Mouse (Mus musculus) adrenal gland, adult 18-20 months (tissue): ENCODE data around the gene Asb5. TPM values are rescaled to one million over a fixed set of nuclear protein-coding genes. Genes with fewer than 3 reads are reported as not detected.
"Not testable (repeated sequence)": the region's sequence is repeated elsewhere in the genome, so short reads cannot be mapped to it uniquely, and the experiment has no call there.

Experiments
- DNase-seq, 2 experiments: peaks; one replicate each; pipeline ENCODE4 v3.0.0; 2021 to 2022; ENCODE audit warnings: low spot score in 2 of 2
- long read RNA-seq, 2 experiments: library from polyadenylated mRNA; stranded (forward); transcript quantifications; one replicate each; pipeline ENCODE4 v2.0.0; 2021
- total RNA-seq, 2 experiments: library from RNA; stranded (reverse); gene quantifications; 1 replicate in 1 of 2; 2 replicates in 1 of 2; pipeline ENCODE4 v1.2.3; 2021

The Asb5 gene
- under 1 TPM; 0.60 to 0.93 TPM for total RNA-seq
- long read RNA-seq, experiment 1, result 0 reads
- long read RNA-seq, experiment 2, partial matches to known transcripts, result 0 of 1 reads
- long read RNA-seq, experiment 2, other reads (novel, unspliced or antisense), result 1 of 1 reads

DNA sequence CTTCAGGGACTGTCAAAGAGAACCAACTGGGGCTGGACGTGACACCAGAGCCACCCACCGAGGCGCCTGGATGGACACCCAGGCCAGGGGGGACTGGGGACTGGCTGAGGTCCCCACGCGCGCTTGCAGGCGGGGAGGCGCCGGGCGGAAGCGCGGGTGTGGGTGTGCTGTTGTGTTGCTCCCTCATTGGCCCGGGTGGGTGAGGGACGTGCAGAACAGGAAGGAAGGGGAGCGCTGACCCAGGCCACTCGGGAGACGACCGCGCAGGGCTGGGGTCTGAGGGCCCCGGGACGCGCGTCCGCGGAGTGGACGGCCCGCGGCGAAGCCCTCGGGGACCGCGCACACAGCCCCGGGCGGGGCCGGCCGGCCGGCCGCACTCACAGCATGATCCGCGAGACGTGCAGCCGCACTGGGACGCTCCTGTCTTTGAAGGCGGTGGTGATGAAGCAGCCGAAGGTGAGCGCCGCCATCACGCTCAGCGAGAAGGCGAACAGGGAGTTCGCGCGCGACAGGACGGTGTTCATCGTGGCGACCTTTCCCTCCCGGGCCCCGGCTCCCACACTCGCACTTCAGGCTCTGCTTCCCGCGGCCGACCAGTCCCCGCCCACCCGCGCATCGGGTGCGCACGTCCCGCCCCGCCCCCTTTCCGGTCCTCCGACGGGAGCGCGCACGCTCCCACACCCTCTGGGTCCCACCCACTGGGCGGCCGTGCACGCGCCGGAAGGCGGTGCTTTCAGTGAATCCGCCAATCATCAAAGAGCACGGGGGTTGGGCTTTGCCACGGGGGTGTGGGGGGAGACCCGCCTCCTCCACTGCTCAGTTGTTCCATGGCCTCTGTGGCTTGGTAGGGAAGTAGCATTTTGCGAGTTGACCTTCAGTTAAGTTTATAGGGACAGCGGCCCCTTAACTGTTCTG is at the start of gene Asb5, which contains the start of gene Spcs3:
Gene Asb5, plus strand, starts transcription at position 199 of the 915 bp plus-strand sequence.
Gene Spcs3, minus strand, starts transcription at position 617 of the 915 bp plus-strand sequence.
- DNase-seq, result peak; percentile 95 to 96

DNA sequence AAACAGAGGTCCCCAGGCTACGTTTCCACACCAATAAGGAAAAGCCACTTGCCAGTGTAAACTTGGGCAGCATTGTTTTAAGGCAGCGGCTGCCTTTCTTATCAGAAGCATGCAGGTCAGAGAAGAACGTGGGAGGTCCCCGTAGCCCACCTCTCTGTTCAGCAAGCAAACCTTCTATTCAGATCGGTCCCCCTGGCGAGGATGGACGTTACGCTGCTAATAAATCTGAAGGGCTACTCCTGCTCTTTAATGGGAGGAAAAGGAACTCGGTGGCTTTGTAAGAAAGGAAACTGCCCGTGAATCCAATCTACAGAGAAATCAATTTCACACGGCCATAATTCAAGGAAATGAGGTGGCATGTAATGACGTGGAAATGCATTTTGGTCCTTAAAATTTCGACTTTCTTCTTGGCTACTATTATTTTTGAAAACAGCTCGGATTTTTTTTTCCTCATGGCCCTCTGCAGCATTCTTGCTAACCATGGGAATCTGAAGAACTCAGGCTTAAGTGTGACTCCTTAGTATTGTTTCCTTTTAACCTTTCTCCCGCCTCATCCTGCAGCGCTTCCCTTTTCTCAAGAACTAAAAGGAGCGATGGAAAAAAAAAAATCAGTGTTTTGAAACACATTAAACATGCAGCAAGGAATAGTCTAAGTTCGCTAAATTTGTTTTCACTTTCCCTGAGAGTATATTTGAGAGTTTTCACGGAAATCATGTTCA is 42.7 kb upstream of the Asb5 start:
- DNase-seq, result no peak

DNA sequence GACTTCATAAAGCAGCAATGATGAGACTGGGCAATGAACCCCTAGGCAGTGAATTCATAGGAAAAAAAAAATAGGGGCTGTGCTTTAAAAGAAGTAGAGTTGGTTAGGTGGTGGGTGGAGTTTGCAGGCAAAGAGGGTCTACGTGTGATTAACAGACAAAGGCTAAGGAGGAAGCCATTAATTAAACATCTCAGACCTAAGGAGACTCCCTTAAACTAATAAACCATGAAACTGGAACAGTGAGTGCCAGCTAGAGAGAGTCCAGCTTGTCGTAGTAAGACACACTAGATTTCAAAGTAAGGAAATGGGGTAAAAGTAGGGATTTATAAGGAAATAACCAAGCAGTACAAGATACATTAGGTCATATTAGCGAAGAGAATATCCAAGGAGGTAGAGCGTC is 40.9 kb upstream of the Asb5 start:
- no peak for DNase-seq

DNA sequence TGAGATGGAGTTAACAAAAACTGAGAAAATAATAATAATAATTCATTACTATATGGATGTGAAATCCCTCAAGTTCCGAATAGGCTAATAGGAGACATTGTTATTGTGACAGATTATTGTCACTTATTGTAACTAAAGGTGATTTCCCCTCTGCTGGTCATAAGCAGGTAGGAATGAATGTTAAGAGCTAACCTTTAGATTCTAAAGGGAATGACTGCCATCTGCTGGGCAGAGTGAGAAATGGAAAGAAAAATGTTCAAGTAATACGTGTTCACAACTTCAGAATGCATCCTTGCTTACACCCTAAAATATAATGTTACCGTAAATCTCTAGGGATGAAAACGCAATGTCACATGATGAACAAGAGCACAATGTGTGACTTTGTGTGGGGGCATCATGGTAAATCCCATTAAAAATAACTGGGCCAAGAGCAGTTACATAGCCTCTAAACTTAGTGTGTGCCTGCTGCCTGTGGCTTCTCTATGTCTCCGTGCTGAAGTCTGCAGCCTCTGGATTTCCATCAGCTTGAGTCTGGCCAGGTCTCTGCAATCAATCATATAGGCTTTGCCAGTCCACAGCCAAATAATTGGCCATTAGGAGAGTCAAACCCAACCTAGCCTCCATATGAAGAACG is 38.2 kb upstream of the Asb5 start:
- peak; percentile 29 to 33 for DNase-seq

DNA sequence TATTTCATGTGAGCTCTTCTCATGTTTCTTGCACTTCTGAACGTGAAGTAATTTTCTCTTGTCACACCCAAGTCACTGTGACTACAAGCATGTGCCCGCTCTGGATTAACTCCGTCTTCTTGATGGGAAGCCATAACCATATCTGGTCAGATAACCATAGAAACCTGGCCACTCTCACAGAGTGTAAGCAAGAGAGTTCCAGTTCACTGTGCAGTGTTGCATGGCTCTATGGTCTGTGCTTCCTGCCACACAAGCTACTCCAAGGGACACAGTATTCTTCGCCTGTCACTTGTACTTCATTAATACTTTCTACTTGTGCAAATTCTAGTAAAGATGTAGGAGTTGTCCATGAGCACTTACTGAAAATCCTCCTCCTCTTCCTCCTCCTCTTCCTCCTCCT is 37.4 kb upstream of the Asb5 start:
- DNase-seq, result no peak

DNA sequence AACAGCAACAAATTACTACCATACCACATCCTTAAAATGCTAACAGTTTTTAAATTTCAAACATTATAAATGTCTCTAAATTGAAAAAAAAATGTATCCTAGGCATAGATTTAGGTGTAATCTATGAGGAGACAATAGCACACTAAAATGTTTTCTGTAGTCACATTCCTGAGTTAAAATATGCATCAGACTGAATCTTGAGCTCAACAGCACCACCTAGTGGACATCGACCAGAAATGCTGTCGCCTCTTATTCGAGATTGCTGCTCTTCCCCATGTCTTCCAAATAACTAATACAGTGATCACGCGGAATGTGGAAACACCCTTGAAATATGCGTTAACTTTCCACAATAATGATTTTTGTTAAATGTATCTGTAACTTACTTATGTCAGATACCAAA is 36.3 kb upstream of the Asb5 start:
- DNase-seq, result peak; percentile 48 to 50

DNA sequence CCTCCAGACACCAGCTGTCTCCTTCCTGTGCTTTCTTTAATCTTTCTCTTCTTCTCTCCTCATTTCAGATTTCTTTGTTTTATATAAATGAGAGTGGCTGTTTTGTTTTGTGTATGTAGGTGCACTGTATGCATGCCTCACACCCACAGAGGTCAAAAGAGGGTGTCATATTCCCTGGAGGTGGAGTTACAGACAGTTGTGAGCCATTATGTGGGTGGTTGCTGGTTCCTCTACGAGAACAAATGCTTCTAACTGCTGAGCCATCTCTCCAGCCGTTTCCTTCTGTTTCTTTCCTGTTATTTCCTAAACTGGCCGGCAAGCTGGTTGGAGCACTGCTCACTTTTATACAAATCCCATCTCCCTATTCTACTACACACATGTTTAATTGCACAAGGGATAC is 35.5 kb upstream of the Asb5 start:
- DNase-seq, result no peak

DNA sequence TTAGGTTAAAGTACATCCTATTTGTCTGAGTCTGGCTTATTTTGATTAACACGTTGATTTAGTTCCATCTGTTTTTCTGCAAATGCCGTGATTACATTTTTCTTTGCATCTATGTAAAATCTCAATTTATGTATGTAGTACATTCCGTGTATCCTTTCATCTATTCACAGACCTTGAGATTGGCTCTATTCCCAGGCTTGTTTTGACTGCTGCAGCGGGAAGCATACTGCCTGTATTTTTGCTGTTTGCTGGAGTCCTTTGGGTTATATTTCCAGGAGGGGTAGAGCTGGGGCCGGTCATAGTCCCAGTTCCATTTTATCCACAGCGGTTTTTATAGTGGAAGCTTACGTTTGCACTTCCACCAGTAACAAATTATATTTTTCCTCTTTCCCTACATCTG is 26.3 kb upstream of the Asb5 start:
- DNase-seq, result no peak

DNA sequence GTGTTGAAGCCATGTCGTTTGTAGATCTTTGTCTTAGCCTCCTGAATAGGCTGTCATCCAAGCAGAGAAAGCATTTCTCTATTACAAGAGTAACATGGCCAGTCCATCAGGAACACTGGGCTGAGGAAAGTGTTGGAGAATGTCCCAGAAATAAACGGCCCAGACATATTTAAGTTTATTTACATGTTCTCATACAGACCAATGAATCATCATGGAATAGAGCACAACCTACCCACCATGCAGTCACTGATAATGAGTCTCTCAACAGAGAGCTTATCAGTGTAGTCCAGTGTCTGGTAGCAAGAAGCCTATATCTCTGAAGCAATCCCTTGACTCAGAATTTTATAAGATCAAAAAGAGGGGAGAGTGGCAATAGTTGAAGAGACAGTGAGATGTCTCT is 24.3 kb upstream of the Asb5 start:
- no peak for DNase-seq

DNA sequence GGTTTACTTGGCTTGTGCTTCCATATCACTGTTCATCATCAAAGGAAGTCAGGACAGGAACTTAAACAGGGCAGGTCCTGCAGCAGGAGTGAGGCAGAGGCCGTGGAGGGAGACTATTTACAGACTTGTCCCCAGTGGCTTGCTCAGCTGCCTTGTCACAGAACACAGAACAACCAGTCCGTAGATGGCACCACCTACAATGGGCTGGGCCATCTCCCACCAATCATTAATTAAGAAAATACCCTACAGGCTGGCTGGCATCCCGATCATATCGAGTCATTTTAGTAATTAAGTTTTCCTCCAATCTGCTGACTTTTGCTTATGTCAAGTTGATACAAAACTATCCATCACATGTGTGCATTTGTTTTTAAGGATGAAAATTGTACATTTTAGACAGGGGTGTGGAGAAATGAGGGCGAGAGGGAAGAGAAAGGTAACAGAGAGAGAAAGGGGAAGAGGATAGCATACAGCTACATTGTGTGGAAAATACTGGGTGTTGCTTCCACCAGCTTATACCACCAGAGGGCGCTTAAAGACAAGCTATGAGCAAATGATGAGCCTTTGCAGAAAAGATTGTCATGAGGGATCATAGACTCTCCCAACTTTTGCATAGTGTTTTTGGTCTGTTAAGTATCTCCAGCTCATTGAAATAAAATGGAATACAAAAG is 21.8 kb upstream of the Asb5 start:
- peak; percentile 66 to 71 for DNase-seq

DNA sequence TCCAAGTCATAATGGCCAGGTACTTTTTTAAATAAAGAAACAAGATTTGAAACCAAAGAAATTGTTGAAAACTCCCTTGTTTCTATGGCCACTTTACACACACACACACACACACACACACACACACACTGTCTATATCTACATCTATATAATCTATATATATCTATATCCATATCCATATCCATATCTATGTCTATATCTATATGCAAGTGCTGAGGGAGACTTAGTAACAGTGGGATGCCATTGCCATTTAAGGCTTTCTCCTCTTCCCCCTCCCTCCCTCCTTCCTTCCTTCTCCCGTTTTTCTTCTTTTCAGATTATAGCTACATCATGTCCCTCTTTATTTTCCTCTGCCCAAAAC is 21.3 kb upstream of the Asb5 start:
- no peak for DNase-seq

DNA sequence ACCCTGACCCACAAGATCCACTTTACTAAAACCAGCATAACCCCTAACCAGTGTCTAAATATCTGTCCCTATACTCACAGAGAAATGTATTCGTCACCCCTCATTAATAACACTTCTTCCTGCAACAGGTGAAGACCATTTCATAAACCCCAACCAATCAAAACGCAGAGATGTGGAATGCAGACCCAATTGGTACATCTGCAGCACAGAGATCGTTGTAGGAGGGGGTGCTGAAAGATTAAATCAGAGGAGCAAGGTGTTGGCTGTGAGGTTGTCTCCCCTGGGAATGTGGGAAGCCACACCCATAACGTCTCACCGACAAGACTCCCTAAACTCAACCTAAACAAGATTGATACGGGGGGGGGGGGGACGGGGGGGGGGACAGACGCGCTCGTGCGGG is 20.6 kb upstream of the Asb5 start:
- DNase-seq, result no peak

DNA sequence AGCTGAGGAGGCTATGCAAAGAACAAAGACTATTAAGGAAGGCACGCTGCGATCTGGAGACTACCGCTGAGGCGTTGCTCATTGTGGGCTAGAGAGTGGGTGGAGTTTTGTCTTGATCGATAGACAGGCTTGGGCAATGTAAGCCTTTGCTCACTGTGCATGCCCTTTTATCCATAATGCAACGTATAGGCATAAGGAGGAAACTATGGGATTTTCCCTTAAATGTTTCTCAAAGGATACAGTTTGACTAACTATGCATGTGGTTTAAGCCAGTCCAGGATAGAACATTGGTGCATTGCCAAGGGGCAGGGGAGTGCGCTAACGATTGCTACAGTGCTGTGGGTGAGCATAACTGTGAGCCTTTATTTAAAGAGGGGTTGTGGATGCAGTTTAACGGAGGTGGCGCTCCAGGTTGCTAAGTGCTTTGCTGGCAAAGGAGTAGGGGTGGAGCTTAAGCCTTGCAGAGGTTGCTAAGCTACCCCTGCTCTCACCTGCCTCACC is 20.1 kb upstream of the Asb5 start:
- no peak for DNase-seq

DNA sequence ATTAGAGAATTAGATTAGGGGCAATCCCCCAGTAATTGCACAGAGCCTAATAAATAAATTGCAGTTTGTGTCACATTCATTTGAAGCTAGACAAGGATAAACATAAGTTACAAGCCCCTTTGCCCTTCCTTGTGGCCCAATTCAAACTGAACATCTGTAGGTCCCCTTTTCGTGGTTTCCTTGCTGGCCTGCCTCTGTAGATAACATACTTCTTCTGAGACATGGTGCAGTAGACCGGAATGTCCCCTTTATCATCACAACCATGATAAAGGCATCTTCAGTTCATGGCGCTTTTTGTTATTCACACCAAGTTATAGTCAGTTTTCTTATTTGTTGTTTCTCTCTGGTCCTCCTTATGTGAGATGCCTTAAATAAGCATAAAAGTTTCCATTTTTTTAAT is 17.6 kb upstream of the Asb5 start:
- DNase-seq, result no peak

DNA sequence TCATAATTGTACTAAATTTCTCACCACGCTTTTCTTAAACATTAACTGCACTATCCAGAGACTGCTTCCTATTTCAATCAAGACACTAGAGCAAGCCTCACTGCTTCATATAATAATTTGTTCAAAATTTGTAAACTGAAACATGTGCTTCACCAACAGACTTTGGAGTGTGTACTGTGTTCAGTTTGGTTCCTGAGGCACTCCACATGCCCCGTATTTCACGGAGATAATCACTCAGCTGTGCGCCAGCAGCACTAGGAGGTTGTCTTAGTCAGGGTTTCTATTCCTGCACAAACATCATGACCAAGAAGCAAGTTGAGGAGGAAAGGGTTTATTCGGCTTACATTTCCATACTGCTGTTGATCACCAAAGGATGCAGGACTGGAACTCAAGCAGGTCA is 17.2 kb upstream of the Asb5 start:
- DNase-seq, result not testable (repeated sequence)

DNA sequence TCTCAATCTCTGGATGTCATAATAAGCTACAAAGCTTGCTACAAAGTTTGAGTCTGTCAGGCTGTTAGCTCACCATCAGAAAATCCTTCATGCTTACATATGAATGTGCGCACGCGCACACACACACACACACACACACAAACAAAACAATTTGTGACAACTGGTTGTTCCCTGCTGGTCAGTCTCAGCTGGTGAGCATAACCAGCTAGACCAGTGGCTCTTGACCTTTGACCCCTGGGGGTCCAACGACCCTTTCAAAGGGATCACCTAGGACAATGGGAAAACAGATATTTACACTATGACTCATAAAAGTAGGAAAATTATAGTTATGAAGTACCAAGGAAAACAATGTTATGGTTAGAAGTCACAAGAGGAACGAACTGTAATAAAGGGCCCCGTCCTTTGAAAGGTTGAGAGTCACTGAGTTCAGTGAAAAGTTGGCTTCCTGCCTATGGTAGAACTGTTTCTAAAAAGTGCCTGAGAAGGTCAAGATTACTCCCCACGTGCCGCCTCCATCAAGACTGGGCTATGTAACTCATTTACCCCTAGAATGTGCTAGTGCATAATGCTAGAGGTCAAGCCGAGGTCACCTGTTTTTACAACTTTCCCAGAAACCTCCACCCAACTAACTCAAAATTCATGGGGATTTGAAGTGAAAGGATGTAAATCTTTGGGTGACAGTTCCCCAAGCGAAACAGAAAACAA is 10.5 kb upstream of the Asb5 start:
- DNase-seq, result no peak

DNA sequence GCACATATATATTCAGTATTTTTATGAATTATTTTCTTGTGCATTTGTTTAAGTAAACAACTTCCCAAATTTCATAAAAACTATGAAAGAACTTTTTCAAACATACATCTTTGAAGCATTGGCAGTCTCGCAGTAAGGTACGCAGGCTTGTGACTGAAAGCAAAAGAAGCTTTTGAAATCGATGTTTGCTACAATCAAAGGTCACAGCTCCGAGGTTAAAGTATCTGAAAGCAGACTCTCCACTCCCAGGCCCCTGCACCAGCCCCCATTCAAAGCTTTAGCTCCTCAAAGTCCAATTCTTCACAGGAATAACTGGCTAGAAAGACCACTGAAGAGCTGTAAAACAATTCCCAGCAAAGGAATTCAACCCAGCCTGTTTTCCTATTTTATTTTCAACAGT is 8.9 kb upstream of the Asb5 start:
- DNase-seq, result no peak

DNA sequence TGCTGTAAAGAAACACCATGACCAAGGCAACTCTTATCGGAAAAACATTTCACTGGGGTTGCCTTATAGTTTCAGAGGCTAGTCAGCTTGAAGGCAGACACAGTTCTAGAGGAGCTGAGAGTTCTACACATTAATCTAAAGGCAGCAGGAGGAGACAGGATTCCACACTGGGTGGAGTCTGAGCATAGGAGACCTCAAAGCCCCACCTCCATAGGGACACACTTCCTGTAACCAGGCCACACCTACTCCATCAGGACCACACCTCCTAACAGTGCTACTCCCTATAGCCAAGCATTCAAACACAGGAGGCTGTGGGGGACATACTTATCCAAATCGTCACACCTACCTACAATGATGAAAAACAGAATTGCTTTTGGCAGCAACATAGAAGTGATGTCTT is 3.8 kb upstream of the Asb5 start:
- no peak for DNase-seq

DNA sequence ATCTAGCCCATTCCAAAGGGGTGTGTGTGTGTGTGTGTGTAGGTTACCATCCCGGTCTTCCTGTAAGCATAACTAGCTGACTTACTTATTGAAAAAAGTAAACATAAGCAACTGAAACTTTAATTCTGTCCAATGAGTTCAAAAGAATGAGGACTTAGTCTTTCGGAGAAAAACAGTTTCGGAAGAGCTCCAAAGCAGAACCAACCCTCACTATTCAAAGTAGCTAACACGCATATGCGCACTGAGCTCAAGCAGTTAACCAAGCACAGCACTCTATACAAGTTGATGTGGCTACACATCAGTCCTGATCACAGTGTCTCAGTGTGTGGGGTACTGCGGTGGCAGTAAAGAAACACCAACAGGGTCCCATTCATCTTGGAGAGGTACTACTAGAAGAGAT is 2.7 kb upstream of the Asb5 start:
- DNase-seq, result no peak

DNA sequence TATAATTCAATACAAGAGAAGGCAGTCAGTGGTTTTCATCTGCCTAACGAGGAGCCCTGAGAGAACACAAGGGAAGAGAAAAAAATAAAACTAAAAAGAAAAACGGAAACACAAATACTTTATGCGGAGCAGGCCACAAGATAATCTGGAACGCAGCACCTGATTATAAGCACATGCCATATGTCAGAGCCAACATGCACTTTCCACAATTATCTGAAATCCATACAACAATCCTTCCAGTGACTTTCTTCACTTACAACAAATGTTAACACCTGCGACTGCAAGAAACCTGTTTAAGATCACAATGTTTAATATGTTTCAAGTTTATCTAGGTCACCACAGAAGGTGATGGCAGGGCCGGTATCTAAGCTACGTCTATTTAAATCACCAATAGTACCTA is 809 bp upstream of the Asb5 start:
- no peak for DNase-seq
